Mouse (Mus musculus) spleen, adult 18-20 months (tissue): ENCODE data around the gene Pum1.

Source experiments
- DNase-seq, 2 experiments: peaks; one replicate each; pipeline ENCODE4 v3.0.0; 2022; ENCODE audit warnings: mixed read lengths in 2 of 2

Pum1 gene

DNA sequence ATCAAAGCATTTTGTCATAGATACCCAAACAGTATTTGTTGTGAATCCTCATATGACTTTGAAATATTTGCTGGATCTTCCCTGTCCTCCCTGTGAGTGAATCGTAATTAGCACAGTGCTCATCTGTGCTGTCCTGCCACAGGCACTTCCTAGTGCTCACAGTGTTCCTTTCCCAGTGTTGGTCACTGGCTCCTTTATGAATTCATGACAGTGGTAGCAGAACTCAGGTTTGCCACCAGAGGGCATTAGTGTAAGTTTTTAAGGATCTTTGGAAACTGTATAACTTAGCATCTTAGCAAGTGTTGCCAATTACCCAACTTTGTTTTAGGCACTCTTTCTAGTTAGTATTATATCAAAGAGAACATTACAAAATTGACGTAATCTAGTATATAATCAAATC, 75.4 kb downstream of the Pum1 start:
- DNase-seq = peak in 1 of 2 experiments; percentile 31

DNA sequence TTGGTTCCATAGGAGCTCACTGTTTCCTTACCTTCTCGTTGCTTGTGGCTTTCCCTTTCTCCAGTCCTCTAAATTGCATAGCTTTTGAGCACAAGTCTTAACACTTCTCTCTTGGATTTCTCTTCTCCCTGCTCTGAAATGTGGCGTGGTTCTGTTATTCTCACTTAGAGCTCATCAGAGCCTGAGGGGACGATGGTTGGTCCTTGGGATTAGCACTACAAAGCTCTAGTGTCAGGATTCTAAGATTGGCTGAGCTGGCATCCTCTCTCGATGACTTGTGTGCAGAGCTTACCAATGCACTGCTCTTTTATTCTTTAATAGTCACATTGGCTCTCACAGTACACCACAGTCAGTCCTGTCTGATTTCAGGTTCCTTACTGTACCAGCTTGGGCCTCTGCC, 80.9 kb downstream of the Pum1 start:
- no peak for DNase-seq

DNA sequence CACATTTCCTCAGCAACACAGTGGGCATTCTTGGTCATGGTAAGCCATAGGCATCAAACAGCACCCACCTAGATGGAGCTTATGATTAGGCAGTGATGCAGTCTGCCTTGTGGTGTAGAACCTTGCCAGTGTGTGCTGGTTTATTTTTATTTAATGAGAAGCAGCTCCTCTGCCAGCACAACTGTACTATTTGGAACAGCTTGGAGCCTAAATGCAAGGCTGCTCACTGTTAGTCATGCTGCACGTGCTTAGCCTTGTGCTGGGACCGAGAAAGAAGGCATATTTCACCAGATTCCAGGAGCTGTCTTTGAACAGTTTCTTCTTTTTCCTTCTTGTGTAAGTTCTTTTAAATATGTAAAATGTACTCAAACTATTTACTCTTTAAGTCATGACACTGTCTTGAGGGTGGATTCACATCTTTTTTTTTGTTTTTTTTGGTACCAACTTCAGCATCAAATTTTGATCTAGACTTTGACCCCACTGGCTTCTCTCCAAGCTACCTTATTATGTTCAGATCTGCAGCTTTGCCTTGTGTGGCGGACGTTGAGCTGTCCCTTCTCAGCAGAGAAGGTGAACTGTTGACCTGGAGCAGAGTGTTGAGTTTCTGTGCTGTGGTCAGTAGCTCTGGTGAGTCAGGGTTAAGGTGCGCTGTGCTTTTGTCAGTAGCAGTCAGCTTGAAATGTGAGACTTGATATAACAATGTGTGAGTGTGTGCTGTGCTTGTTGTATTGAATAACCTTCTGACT, 82.6 kb downstream of the Pum1 start:
- DNase-seq = no peak

DNA sequence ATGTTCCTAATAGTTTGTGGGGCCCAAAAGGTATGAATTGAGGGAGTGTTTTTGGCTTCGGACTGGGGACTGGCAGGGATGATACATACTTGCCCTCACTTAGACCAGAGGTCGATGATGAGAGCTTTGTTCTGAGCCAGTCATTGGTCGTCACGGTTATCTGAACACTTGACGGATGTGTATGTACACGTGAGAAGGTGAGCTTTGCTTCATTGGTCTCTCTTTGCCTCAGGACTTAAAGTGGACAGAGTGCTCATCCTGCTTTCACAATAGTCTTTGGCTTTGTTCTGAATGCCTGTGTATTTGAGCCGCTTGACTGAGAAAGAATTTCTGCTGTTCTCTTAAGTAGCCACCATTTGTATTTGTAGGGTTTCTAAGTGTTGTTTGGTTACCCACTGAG, 86.4 kb downstream of the Pum1 start:
- no peak for DNase-seq

DNA sequence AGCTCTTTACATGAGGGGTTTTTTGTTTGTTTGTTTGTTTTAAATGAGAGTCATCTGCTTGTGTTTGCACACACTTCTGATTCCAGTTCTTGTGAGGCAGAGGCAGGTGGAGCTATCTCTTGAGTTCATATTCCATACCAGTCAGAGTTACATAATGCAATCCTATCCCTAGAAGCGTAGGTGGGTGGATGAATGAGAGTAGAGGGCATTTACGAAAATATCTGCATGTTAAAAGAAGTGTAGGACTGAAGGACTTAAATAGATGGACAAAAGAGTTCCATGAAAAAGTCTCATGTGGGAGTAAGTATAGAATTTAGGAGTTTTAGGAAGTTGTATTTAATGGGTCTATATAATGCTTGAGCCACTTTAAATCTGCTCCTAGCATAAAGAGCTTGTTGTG, 88.8 kb downstream of the Pum1 start:
- DNase-seq = no peak

DNA sequence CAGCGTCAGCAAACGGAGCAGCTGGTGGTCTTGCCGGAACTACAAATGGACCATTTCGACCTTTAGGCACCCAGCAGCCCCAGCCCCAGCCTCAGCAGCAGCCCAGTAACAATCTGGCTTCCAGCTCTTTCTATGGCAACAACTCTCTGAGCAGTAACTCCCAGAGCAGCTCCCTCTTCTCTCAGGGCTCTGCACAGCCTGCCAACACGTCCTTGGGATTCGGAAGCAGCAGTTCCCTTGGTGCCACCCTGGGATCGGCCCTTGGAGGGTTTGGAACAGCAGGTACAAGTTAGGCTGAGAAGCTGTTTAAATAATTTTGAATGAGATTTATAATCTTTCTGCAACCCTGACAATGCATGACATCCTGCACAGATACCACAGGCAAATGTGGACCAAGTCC, 89.5 kb downstream of the Pum1 start:
- DNase-seq = no peak

DNA sequence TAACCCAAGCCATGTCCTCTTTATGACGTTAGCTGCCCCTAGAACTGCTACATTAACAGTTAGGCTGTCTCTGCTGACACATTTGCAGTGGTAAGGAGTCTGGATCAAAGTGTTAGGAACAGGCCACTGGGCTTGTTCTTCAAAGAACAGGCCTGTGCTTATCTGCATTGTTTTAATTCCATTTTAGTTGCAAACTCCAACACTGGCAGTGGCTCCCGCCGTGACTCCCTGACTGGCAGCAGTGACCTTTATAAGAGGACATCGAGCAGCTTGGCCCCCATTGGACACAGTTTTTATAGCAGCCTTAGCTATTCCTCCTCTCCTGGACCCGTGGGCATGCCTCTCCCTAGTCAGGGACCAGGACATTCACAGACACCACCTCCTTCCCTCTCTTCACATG, 90.6 kb downstream of the Pum1 start:
- DNase-seq = no peak

DNA sequence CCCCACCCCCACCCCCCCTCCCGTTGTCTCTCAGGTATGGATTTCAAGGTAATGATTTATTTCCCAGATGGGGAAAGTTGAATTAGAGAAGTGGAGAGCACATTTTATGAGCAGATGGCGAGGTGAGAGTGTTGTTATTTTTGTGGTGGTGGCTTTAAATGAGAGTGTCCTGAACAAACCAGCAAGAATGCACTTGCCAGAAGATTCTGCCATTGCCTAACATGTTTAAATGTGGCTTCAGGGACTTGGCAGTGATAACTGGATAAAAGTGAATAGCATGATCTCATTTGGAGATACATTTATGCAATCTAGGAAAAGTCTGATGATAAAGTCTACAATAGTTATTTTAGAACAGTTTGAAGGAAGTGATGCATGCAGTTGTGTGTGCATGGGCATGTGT, 91.7 kb downstream of the Pum1 start:
- no peak for DNase-seq

DNA sequence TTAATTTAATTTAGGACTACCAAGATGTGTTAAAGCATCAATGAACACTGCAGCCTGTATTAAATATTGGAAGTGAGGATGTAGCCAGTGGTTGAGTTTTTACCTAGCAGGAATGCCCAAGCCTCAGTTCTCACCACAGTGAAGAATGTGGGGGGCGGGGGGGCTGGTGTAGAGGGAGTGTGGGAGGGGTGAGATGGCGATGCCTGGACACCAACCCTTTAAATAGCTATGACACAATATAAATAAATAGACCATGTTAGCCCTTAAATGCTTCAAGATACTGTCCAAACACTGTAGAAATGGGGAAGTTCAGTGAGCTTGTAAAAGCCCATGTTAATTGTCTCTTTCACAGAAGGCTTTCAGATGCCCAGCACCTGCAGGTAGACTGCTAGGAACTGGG, 96.8 kb downstream of the Pum1 start:
- no peak for DNase-seq

DNA sequence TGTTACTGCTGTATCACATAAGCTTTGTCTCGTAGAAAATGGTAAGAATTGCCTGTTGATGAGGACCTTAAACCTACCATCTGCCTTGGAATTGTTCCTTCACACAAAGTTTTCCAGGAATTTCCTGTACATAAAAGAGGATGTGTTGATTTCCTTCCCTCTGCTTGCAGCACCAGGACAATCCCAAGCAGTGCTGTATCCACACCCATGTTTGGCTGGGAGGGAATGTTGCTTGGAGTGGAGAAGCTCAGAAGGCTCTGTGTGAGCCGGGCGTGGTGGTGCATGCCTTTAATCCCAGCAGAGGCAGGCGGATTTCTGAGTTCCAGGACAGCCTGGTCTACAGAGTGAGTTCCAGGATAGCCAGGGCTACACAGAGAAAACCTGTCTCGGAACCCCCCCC, 98.7 kb downstream of the Pum1 start:
- no peak for DNase-seq

DNA sequence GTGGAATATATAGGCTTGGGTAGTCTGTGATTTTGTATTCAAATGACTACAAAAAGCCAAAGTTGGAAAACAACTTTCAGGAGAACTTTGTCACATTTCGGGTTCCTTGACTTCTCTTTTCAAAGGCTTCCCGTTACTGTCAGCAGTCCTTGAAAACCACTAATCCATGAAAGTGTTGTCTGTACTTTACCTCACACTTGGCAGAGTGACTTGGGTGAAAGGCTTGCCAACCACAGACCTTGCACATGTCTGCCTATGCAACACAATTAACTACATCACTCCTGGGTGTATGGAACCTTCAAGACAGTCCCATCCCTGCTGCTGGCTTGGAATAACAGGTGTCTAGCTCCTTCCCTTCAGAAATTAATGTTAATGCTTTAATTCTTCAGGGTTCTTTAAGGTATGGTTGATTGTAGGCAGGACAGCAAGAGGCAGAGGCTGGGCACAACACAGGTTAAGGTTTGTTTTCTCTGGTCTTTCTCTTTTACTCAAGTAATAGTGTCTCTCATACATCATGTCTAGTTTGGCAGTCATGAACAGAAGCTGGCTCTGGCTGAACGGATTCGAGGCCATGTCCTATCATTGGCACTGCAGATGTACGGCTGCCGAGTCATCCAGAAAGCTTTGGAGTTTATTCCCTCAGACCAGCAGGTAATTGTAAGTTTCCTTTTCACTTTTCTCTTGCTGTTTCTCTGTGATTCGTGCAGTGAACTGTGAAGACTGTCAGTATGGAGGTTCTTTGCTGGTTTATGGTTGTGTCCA, 102.5 kb downstream of the Pum1 start:
- DNase-seq = no peak

DNA sequence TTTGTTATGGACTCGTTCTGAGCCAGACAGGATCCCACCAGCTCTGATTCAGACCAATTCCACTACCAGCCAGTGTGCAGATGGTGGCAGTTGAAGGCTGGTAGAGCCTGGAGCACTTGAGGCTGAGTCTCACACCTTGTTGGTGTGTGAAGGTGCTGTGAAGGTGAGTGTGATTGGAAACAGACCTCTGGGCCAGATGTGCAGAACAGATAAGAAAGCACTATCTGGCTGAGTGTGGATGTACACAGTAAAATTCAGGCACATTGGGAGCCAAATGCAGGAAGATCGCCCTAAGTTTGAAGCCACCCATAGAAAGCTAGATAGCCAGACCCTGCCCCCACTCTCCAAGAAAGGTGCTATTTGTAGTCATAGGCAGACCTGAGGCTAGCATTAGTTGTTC, 103.3 kb downstream of the Pum1 start:
- no peak for DNase-seq

DNA sequence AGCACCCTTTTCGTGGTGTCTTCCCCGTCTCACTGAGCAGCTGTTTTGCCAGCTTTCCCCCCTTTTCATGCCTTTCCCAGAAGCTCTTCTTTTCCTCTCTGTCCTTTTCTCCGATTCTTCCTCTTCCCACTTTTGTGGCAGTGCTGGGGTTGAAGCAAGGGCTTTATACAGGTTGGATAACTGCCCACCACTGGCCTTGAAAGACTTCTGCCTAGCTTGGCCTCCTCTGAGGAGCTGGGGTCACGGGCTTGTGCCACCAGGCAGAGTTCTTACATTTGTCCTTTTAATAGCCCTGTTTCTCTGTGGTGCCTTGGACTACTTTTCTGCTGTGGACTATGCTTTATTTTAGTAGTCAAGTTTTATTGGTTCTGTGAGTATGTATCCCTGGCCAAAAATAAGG, 103.8 kb downstream of the Pum1 start:
- no peak for DNase-seq

DNA sequence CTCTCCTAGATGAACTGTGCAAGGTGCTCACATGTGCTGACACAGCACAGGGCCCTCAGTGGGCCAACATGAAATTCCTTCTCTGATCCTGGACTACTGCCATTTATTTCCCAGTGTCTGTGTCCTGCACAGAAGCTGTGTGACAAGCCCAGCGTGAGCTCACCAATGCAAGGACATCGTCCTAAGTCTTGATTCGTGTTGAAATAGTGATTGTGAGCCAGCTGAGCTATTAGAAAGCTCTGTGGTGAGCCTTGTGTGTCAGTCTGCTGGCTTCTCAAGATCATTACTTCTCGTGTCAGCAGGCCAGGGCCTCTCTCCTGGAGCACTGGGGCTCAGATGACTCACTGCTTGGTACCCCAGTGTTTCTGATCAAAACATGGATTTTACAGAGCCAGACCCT, 110.8 kb downstream of the Pum1 start:
- no peak for DNase-seq

DNA sequence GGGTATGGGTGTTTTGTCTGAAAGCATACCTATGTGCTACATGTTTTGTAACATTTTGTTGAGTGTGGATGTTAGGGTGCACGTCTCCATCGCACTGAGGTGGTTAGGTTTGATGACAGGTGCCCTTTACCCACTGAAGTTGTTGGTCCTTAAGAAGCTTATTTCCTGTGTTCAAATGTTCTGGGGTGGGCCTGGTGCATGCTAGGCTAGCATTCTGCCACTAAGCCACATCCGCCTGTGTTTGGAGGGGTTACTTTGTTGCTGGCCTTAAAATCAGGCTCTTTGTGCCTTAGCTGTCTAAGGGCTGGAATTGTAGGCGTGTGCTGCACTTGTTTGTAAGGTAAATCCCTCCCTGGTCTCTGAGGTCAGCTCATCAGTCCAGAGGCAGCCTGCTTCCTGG, 111.7 kb downstream of the Pum1 start:
- DNase-seq = no peak

DNA sequence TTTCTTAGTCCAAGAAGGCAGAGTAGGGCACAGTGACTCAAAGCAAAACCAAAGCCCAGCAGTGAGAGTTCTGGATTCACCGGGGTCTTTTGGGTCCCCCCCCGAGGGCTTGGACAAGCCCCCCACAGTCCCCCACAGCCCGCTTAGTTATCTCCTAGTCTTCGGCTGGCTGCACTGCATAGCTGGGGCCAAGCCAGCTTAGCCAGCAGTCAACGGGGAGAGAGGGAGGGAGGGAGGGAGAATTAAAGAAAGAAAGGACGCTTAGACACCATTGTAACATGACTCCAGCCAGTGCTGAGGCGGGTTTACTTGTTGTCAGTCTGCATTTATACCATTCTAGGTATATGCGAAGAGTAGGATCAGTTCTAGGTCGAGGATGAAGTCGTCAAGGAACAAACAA, 114.5 kb downstream of the Pum1 start:
- no peak for DNase-seq

DNA sequence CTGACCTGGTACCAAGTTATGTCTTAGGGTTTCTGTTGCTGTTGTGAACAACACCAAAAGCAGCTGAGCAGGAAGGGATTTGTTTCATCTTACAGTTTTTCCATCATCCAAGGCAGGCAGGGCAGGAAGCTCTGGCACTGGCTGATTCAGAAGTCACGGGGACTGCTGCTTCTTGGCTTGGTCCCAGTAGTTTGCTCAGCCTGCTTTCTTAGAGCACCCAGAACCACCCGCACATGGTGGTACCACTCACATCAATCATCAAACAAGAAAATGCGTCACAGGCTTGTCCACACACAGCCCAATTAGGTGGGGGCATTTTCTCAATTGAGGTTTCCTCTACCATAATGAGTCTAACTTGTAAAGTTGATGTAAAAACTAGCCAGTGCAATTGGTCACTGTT, 115.9 kb downstream of the Pum1 start:
- DNase-seq = no peak

DNA sequence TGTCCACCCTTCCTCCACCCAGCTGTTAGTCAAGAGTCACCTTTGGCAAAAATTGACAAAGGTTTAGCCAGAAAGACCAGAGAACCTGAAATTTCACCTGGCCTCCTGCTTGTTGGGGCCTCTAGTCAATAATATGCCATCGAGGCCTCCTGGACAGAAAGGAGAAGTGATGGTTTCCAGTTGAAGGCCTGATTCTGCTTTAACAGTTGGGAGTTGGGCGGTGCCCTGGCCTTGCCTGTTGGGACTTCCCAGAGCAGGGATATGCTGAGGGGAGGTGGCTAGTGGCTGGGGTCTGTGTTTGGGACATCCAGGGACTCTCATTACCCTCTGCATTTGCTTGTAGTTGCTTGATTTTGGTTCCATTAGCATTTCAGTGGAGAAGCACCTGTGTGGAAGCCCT, 119.4 kb downstream of the Pum1 start:
- no peak for DNase-seq

DNA sequence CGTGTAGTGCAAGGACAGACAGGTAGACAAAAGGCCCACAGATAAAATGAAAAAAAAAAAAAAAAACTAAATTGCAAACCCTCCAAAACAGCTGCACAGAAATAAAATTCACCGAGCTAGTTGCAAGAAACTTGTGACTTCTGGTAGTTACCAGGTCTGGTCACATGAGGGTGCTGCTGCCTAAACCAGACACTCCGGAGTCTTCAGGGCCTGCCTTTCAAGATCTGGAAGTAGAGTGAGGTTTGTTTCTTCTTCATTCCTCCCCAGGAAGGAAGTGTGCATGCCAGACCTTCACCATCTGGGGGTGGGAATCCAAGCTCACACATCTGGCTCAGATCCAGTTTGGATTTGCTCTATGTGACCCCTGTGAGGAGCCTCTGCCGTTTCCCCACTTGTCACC, 121.6 kb downstream of the Pum1 start:
- DNase-seq = peak in 1 of 2 experiments; percentile 41

DNA sequence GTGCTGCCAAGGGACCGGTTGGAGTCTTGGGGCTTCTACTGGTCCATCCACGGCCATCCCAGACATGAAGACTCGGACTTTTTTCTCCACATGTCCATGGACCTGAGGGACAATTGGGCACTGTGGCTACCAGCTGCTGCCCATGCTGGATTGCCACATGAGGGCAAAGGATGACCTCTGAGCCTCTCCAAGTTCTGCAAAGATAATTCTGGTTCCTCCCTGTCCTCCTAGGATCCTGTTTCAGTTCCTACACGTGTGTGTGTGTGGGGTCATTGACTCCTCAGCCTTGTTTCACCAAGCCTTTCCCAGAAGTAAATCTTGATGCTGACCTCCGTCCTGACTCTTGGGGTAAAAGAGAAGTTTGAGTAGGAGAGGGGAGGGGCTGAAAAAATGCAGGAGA, 124.4 kb downstream of the Pum1 start:
- no peak for DNase-seq

DNA sequence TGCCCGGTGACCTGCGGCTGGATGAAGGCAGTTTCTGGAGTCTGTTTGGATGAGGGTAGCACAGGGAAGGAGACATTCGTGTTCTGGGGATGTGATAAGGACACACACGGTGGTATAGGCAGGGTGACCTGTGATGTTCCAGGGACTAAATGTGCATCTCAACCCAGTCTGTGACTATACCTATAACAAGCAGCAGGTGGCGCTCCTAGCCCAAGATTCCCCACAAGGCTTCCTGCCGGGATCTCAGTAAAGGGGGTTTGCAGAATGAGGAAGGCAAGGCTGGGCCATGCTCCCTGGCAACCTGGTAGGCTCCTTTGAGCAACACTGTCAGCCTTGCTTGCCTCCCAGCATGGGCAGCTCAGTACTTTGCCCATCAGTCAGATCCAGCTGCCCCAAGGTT, 127.1 kb downstream of the Pum1 start:
- peak; percentile 45 to 78 for DNase-seq

DNA sequence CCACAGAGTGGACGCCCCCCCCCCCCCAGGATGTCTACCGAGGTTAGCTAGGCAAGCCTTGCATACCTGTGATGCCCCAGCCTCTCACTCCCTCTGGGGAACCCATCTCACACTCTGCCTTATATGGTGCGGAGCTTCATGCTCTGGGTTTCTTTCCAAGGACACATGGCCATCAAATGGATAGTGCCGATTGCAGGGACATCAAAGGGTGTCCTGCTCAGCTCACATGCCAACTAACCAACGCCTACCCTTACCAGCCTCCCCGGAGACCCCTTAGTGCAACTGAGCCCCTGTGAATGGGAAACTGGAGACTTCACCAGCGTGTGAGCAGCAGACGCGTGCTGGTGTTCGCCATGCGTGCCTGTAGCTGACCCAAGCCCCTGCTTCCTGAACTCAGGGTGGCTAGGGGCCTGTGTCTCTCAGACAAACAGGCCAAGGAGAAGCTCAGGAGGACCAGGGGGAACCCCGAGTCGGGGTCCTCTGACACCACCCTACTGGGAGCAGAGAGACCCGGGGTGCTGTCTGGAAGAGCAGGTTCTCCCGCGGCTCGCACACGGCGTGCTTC, 128.8 kb downstream of the Pum1 start:
- no peak for DNase-seq

DNA sequence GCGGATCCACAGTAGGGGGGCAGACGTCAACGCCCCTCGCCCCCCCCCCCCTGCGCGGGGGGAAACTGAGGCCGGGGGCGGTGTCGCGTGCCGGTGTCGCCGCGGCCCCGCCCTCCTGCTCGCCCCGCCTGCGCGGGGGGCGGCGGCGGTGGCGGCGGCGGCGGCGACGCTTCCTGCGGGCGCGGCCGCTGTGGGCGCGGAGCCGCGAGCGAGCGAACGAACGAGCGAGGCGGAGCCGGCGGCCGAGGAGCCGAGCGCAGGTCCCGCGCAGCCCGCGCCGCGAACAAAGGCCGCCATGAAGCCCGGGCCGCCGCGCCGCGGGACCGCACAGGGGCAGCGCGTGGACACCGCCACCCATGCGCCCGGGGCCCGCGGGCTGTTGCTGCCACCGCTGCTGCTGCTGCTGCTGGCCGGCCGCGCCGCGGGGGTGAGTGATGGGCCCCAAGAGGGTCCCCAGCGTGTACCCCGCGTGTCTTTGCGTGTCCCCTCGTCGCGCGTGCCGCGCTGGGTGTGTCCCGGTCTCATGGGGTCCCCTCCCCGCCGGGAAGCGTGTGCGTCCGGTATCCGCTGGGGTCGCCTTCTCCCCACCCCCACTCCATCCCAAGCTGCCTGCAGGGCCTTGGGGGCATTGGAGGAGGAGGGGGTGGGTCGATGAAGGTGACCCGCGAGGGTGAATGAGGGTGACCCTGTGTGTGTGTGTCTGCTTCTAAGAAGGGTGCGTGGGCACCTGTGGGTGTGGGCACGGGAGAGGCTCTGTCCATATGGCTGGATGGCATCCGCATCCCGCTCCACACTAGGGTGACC, 129.5 kb downstream of the Pum1 start, which contains the start of gene Sdc3:
Gene Sdc3, plus strand, starts transcription at position 162 of the 804 bp plus-strand sequence.
- DNase-seq = peak in 1 of 2 experiments; percentile 30

DNA sequence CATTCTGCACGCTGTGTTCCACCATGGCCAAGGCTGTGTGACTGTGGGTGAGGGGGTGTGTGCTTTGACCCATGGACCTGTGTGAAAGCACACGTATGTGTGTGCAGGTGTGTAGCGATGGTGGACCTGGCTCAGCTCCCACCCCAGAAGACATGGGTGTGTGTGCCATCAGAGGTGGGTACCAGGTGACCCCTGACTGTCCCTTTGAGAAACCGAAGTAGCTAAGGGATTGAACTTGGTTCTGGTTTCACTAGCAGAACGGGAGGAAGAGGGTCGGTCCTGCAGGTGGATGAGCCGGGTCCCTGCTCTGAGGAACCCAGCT, 130.0 kb downstream of the Pum1 start:
- DNase-seq = no peak
